Mouse (Mus musculus) megakaryocyte, embryonic 14.5 days (primary cell): ENCODE data around the gene Myrf.

ENCODE experiments used
- FLI1 ChIP-seq: IDR thresholded peaks from 2 replicates; pipeline ENCODE4 v1.6.1; 2012; ENCODE audit warnings: low read length, inconsistent platforms, mixed read lengths
- GATA1 ChIP-seq: IDR thresholded peaks from 3 replicates; pipeline ENCODE4 v1.6.1; 2012; ENCODE audit warnings: mixed read lengths, low read length, inconsistent platforms, borderline replicate concordance

DNA sequence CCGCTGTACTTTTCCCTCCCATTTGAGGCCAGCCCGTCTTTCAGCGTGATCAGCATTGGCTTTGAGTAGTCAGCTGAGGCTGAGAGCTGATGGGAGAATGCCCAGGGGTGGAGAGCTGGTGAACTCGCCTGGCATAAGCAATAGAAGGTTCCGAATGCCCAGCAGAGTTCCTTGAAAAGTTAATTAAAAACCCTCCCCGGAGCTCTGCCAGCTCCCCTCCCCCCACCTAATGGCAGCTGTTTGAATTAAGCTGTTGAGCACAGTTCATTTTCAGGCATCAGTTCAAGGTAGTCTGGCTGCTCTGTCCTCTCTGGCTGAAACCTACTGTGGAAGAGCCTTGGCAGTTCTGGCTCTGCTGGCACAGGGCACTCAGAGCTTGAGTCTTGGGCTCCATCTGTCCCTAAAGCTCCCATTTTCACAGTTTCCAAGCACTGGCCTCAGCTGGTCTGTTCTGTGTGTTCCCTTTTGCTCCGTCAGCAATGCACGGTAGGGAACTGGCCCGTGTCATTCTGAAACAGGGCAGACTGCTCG lies 52.2 kb downstream of the Myrf start:
- no peak for TF ChIP-seq FLI1
- TF ChIP-seq GATA1: no peak
